In genomic region chr12:69419606-69420005, GRCm38 (mm10) we compare ENCODE assay signal across 18 mouse cellular contexts. TPM values are rescaled to one million over a fixed set of nuclear protein-coding genes. Genes with fewer than 3 reads are reported as not detected.
DNase-seq lines count a peak whose midpoint lies in the region; ATAC-seq and TF ChIP-seq lines count a peak whose summit lies in the region.
"Had no signal": no experiment of that assay in that cellular context is flagged by ENCODE, and none has a peak within 500 bp of the region (broad histone marks: within the 10 kb centered on the region; RNA-seq: fewer than 3 reads in every experiment).

No protein-coding gene starts in this region.

- dilution Hi-C loops in CH12.LX (cut with MboI; ENCODE audit: extremely low pct_ligation_motif_present, extremely low pct_unique_long_range_greater_than_20kb, low sequenced_read_pairs), result no loop called here

- peaks cover 25% of the 10 kb centered on the region for H3K4me1 ChIP-seq in kidney, embryonic 16.5 days (ENCODE audit: insufficient read depth, low read length)
- peaks cover 29 to 79% of the 10 kb centered on the region in 2 experiments for H3K4me1 ChIP-seq in CH12.LX (ENCODE audit: control insufficient read depth in 1 of 2, insufficient read depth in 2 of 2)
- H3K4me1 ChIP-seq in embryonic fibroblast, embryonic 13.5 days (ENCODE audit: control insufficient read depth, insufficient read depth, low read length), result peaks cover 15% of the 10 kb centered on the region
- peaks cover 3% of the 10 kb centered on the region; the same call in 1 of the 2 replicates for H3K4me1 ChIP-seq in stomach, postnatal 0 days (replicated peaks; ENCODE audit: control insufficient read depth, insufficient read depth)
- no peaks in the 10 kb centered on the region for H3K4me1 ChIP-seq in midbrain, postnatal 0 days (ENCODE audit: insufficient read depth, low read length)
- H3K4me1 ChIP-seq in midbrain, embryonic 13.5 days (replicated peaks), result no peaks in the 10 kb centered on the region
- H3K4me1 ChIP-seq: forebrain, embryonic 15.5 days; midbrain, embryonic 15.5 days had no signal

- no peak overlapping the region for H3K9ac ChIP-seq in kidney, embryonic 16.5 days (replicated peaks; ENCODE audit: low read length)
- peak overlapping the region; percentile 82 for H3K9ac ChIP-seq in CH12.LX (ENCODE audit: insufficient read depth, low read depth)
- H3K9ac ChIP-seq in stomach, postnatal 0 days (ENCODE audit: low read length), result no peak overlapping the region
- H3K9ac ChIP-seq in midbrain, postnatal 0 days (replicated peaks; ENCODE audit: low read length, poor library complexity, severe bottlenecking), result no peak overlapping the region
- H3K9ac ChIP-seq in midbrain, embryonic 13.5 days (replicated peaks), result no peak overlapping the region
- H3K9ac ChIP-seq: embryonic facial prominence, embryonic 12.5 days; forebrain, embryonic 15.5 days; heart, embryonic 12.5 days; hindbrain, embryonic 14.5 days; liver, embryonic 14.5 days; midbrain, embryonic 15.5 days had no signal

- TF ChIP-seq CTCF in CH12.LX (conservative IDR thresholded peaks at IDR 0.05 in 1 of 2, IDR thresholded peaks at IDR 0.05 in 1 of 2; ENCODE audit: low read depth in 2 of 2, low read length in 2 of 2), result no peak
- no peak for TF ChIP-seq CTCF in embryonic fibroblast, embryonic 13.5 days (IDR thresholded peaks at IDR 0.05; ENCODE audit: borderline replicate concordance, insufficient read depth, low read length)
- TF ChIP-seq CTCF in stomach, postnatal 0 days (IDR thresholded peaks at IDR 0.05; ENCODE audit: low read depth), result no peak
- TF ChIP-seq CTCF in midbrain, postnatal 0 days (IDR thresholded peaks at IDR 0.05), result no peak

- H3K79me2 ChIP-seq in CH12.LX (replicated peaks; ENCODE audit: control insufficient read depth, extremely low read depth, insufficient read depth, poor library complexity, severe bottlenecking), result no peaks in the 10 kb centered on the region

- no peak for DNase-seq in kidney, adult 9 months
- no peak for DNase-seq in CH12.LX (ENCODE audit: extremely low read depth)
- no peak for DNase-seq in stomach, postnatal 0 days (ENCODE audit: low spot score)
- no peak for DNase-seq in midbrain, postnatal 0 days (ENCODE audit: low spot score)
- DNase-seq: cerebellum, adult 9-11 months; kidney, adult 8-10 months; thymus, postnatal 4 days had no signal

- 0 out of 2 replicates have a peak, but pooled peaks have one; percentile 14 for TF ChIP-seq POLR2A in CH12.LX (IDR thresholded peaks at IDR 0.05; ENCODE audit: low read depth, low read length)
- TF ChIP-seq POLR2A in embryonic fibroblast, embryonic 13.5 days (IDR thresholded peaks at IDR 0.05; ENCODE audit: low read depth, low read length), result no peak

- no peaks in the 10 kb centered on the region for H3K36me3 ChIP-seq in kidney, embryonic 16.5 days (ENCODE audit: insufficient read depth, low read length)
- peaks cover 0 to 4% of the 10 kb centered on the region in 2 experiments for H3K36me3 ChIP-seq in CH12.LX (replicated peaks in 1 of 2; ENCODE audit: control insufficient read depth in 1 of 2, insufficient read depth in 1 of 2, low read length in 1 of 2)
- no peaks in the 10 kb centered on the region for H3K36me3 ChIP-seq in stomach, postnatal 0 days (ENCODE audit: control insufficient read depth, insufficient read depth, low read length)
- no peaks in the 10 kb centered on the region for H3K36me3 ChIP-seq in midbrain, postnatal 0 days (ENCODE audit: insufficient read depth, low read length)
- H3K36me3 ChIP-seq in midbrain, embryonic 13.5 days, result no peaks in the 10 kb centered on the region
- H3K36me3 ChIP-seq: embryonic facial prominence, embryonic 12.5 days; forebrain, embryonic 15.5 days; heart, embryonic 12.5 days; midbrain, embryonic 15.5 days had no signal

- 65% methylated on average over 4 of the region's 4 CpGs for WGBS in kidney, embryonic 16.5 days
- WGBS in stomach, postnatal 0 days, result 60% methylated on average over 4 of the region's 4 CpGs
- WGBS in midbrain, postnatal 0 days, result 94% methylated on average over 4 of the region's 4 CpGs
- WGBS in midbrain, embryonic 13.5 days, result 90% methylated on average over 4 of the region's 4 CpGs

- H3K9me3 ChIP-seq in kidney, embryonic 16.5 days (ENCODE audit: low read length), result peaks cover 4% of the 10 kb centered on the region; the same call in 1 of the 2 replicates
- H3K9me3 ChIP-seq in CH12.LX (replicated peaks; ENCODE audit: low read length), result peaks cover 2% of the 10 kb centered on the region
- H3K9me3 ChIP-seq in stomach, postnatal 0 days (ENCODE audit: control insufficient read depth, low read length), result no peaks in the 10 kb centered on the region
- H3K9me3 ChIP-seq in midbrain, postnatal 0 days (ENCODE audit: low read length), result no peaks in the 10 kb centered on the region
- no peaks in the 10 kb centered on the region for H3K9me3 ChIP-seq in midbrain, embryonic 13.5 days
- H3K9me3 ChIP-seq: embryonic facial prominence, embryonic 12.5 days; forebrain, embryonic 15.5 days; heart, embryonic 12.5 days; megakaryocyte, embryonic 14.5 days; midbrain, embryonic 15.5 days had no signal

- H3K27ac ChIP-seq in kidney, embryonic 16.5 days (ENCODE audit: low read length), result peak overlapping the region; percentile 56
- H3K27ac ChIP-seq in CH12.LX (ENCODE audit: insufficient read depth, low read depth), result peak overlapping the region; percentile 100
- peak overlapping the region; percentile 77 for H3K27ac ChIP-seq in embryonic fibroblast, embryonic 13.5 days (ENCODE audit: insufficient read depth, low read length)
- peak overlapping the region; percentile 25; the same call in 1 of the 2 replicates for H3K27ac ChIP-seq in stomach, postnatal 0 days (replicated peaks)
- no peak overlapping the region for H3K27ac ChIP-seq in midbrain, postnatal 0 days (ENCODE audit: low read depth, low read length)
- no peak overlapping the region for H3K27ac ChIP-seq in midbrain, embryonic 13.5 days
- H3K27ac ChIP-seq: embryonic facial prominence, embryonic 12.5 days; forebrain, embryonic 15.5 days; hindbrain, embryonic 14.5 days; liver, embryonic 14.5 days; midbrain, embryonic 15.5 days had no signal

- H3K27me3 ChIP-seq in kidney, embryonic 16.5 days (ENCODE audit: insufficient read depth, low read length), result no peaks in the 10 kb centered on the region
- no peaks in the 10 kb centered on the region for H3K27me3 ChIP-seq in CH12.LX (replicated peaks)
- H3K27me3 ChIP-seq in stomach, postnatal 0 days (ENCODE audit: control insufficient read depth, insufficient read depth, low read length), result no peaks in the 10 kb centered on the region
- no peaks in the 10 kb centered on the region for H3K27me3 ChIP-seq in midbrain, postnatal 0 days (ENCODE audit: insufficient read depth, low read length)
- H3K27me3 ChIP-seq in midbrain, embryonic 13.5 days, result no peaks in the 10 kb centered on the region
- H3K27me3 ChIP-seq: embryonic facial prominence, embryonic 12.5 days; forebrain, embryonic 15.5 days; heart, embryonic 12.5 days; midbrain, embryonic 15.5 days had no signal

- H3K4me3 ChIP-seq in kidney, embryonic 16.5 days (ENCODE audit: low read length), result no peak overlapping the region
- H3K4me3 ChIP-seq in CH12.LX (replicated peaks in 1 of 3; ENCODE audit: low read depth in 2 of 3, low read length in 2 of 3, poor library complexity in 1 of 3), result peak overlapping the region; percentile 31 to 49 (median 32)
- no peak overlapping the region for H3K4me3 ChIP-seq in embryonic fibroblast, embryonic 13.5 days (ENCODE audit: insufficient read depth, low read length)
- no peak overlapping the region for H3K4me3 ChIP-seq in stomach, postnatal 0 days (ENCODE audit: low read depth, low read length)
- no peak overlapping the region for H3K4me3 ChIP-seq in midbrain, postnatal 0 days (ENCODE audit: low read depth, low read length)
- no peak overlapping the region for H3K4me3 ChIP-seq in midbrain, embryonic 13.5 days (replicated peaks)
- H3K4me3 ChIP-seq: embryonic facial prominence, embryonic 12.5 days; forebrain, embryonic 15.5 days; heart, embryonic 12.5 days; megakaryocyte, embryonic 14.5 days; midbrain, embryonic 15.5 days had no signal

- TF ChIP-seq EP300 in CH12.LX (IDR thresholded peaks at IDR 0.05; ENCODE audit: low read length), result no peak
- no peak for TF ChIP-seq EP300 in stomach, postnatal 0 days (optimal IDR thresholded peaks at IDR 0.05)

- TF ChIP-seq RAD21 in CH12.LX (IDR thresholded peaks at IDR 0.05; ENCODE audit: low read depth, low read length), result no peak

- ATAC-seq in kidney, embryonic 16.5 days (ENCODE audit: low FRiP score, low TSS enrichment), result peak; percentile 68
- no peak for ATAC-seq in stomach, postnatal 0 days (ENCODE audit: low FRiP score, low TSS enrichment)
- ATAC-seq in midbrain, postnatal 0 days (ENCODE audit: low FRiP score), result no peak
- no peak for ATAC-seq in midbrain, embryonic 13.5 days
- ATAC-seq: forebrain, embryonic 15.5 days; midbrain, embryonic 15.5 days had no signal

- in situ Hi-C loops in CH12.LX (cut with MboI; ENCODE audit: low pct_ligation_motif_present, low pct_unique_long_range_greater_than_20kb, low sequenced_read_pairs), result loop anchor here (5.0 kb wide), 2 partner anchors 37 to 38 kb away; no protein-coding TSS in a partner anchor

- no peak overlapping the region for H3K4me2 ChIP-seq in kidney, embryonic 16.5 days (replicated peaks; ENCODE audit: low read depth, low read length)
- H3K4me2 ChIP-seq in CH12.LX (ENCODE audit: insufficient read depth, low read depth, poor library complexity, severe bottlenecking), result peak overlapping the region; percentile 57
- H3K4me2 ChIP-seq in stomach, postnatal 0 days (replicated peaks; ENCODE audit: low read depth), result no peak overlapping the region
- H3K4me2 ChIP-seq in midbrain, postnatal 0 days (ENCODE audit: low read depth, low read length, poor library complexity, severe bottlenecking), result no peak overlapping the region
- no peak overlapping the region for H3K4me2 ChIP-seq in midbrain, embryonic 13.5 days (replicated peaks)
- H3K4me2 ChIP-seq: embryonic facial prominence, embryonic 12.5 days; forebrain, embryonic 15.5 days; heart, embryonic 12.5 days; hindbrain, embryonic 14.5 days; midbrain, embryonic 15.5 days had no signal

RNA-seq across cellular contexts. Expression of gene Gm9887, which starts 47.3 kb away (rescaled TPM):
- 1.1 and 1.7 TPM in 2 replicates for polyA plus RNA-seq in kidney, embryonic 16.5 days (2015; fragmentation: Nextera tagmentation; extraction: Ambion mirVana)
- 4.3 TPM in 2 replicates for total RNA-seq in CH12.LX (2012; rRNA removed)
- total RNA-seq in CH12.LX (2014; rRNA removed), result not detected in 2 replicates
- polyA plus RNA-seq in CH12.LX (2012; ENCODE audit: insufficient read length, low read depth), result 3.4 and 4.3 TPM in 2 replicates
- polyA plus RNA-seq in embryonic fibroblast, embryonic 13.5 days (2011; ENCODE audit: insufficient read length, low read depth, missing spikeins), result not detected in 2 replicates
- polyA plus RNA-seq in stomach, postnatal 0 days (2015; fragmentation: Nextera tagmentation; extraction: Ambion mirVana), result 2.4 and 4.1 TPM in 2 replicates
- total RNA-seq in midbrain, postnatal 0 days (2014; rRNA removed), result not detected in 2 replicates
- 0.90 and 1.0 TPM in 2 replicates for polyA plus RNA-seq in midbrain, postnatal 0 days (2015; fragmentation: Nextera tagmentation; extraction: Ambion mirVana)
- 0.72 and 1.5 TPM in 2 replicates for polyA plus RNA-seq in midbrain, embryonic 13.5 days (2015; fragmentation: Nextera tagmentation; extraction: Ambion mirVana)
- total RNA-seq: gastrocnemius, adult 18-20 months had no signal

RNA-seq across cellular contexts. Expression of gene Arf6, which starts 47.7 kb away (rescaled TPM):
- polyA plus RNA-seq in kidney, embryonic 16.5 days (2015; fragmentation: Nextera tagmentation; extraction: Ambion mirVana), result 34.6 and 34.9 TPM in 2 replicates
- total RNA-seq in CH12.LX (2012; rRNA removed) (273 and 312 TPM in 2 replicates), CH12.LX (2014; rRNA removed) (308 and 375 TPM in 2 replicates)
- polyA plus RNA-seq in CH12.LX (2012; ENCODE audit: insufficient read length, low read depth), result 224 and 258 TPM in 2 replicates
- polyA plus RNA-seq in embryonic fibroblast, embryonic 13.5 days (2011; ENCODE audit: insufficient read length, low read depth, missing spikeins), result 106 and 119 TPM in 2 replicates
- polyA plus RNA-seq in stomach, postnatal 0 days (2015; fragmentation: Nextera tagmentation; extraction: Ambion mirVana), result 97.8 and 116 TPM in 2 replicates
- 122 TPM in 2 replicates for total RNA-seq in midbrain, postnatal 0 days (2014; rRNA removed)
- polyA plus RNA-seq in midbrain, postnatal 0 days (2015; fragmentation: Nextera tagmentation; extraction: Ambion mirVana), result 34.9 and 42.0 TPM in 2 replicates
- polyA plus RNA-seq in midbrain, embryonic 13.5 days (2015; fragmentation: Nextera tagmentation; extraction: Ambion mirVana), result 23.9 and 27.8 TPM in 2 replicates

Comparison
In these comparisons a context has a peak if more than half of its experiments do, and no peak if none do; other contexts are left out.
1. H3K27ac ChIP-seq: peak in kidney, embryonic 16.5 days (single experiment), CH12.LX (single experiment), embryonic fibroblast, embryonic 13.5 days (single experiment) and stomach, postnatal 0 days (single experiment); none in midbrain, postnatal 0 days (single experiment) and midbrain, embryonic 13.5 days (single experiment).
2. H3K4me3 ChIP-seq: peak in CH12.LX (3 of 3); none in kidney, embryonic 16.5 days (single experiment), embryonic fibroblast, embryonic 13.5 days (single experiment), stomach, postnatal 0 days (single experiment), midbrain, postnatal 0 days (single experiment) and midbrain, embryonic 13.5 days (single experiment).